12 mouse cellular contexts compared by ENCODE assay signal in the genomic region with DNA sequence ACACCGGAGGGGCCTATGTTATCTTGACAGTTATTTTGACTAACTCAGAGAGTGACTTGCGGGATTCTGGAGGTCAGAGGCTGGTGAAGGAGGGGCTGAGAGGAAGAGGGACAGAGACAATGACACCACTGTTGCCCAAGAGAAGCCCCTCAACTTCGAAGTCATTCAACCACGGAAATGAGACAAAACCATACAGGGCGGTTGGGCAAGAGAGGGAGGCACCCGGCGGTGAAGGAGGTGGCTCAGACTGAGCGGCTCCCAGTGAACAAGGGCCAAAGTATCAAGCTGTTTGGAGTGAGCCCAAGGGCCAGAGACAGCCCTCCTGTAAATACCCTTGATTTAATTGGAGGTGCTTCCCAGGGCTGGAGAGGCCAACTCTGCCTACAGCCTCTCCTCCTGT. TPM values are rescaled to one million over a fixed set of nuclear protein-coding genes. Genes with fewer than 3 reads are reported as not detected.
DNase-seq lines count a peak whose midpoint lies in the region; ATAC-seq and TF ChIP-seq lines count a peak whose summit lies in the region.
"Had no signal": no experiment of that assay in that cellular context is flagged by ENCODE, and none has a peak within 500 bp of the region (broad histone marks: within the 10 kb centered on the region; RNA-seq: fewer than 3 reads in every experiment).

No protein-coding gene starts in this region.

- no peak overlapping the region for H3K4me2 ChIP-seq in intestine, embryonic 16.5 days (ENCODE audit: low read depth, low read length)
- H3K4me2 ChIP-seq in liver, embryonic 12.5 days, result no peak overlapping the region
- H3K4me2 ChIP-seq: midbrain, embryonic 13.5 days had no signal

- H3K27ac ChIP-seq in intestine, embryonic 16.5 days (ENCODE audit: low read length), result peak overlapping the region; percentile 84
- peak overlapping the region; percentile 54 for H3K27ac ChIP-seq in liver, embryonic 12.5 days
- no peak overlapping the region for H3K27ac ChIP-seq in gastrocnemius, adult 2 months
- H3K27ac ChIP-seq: midbrain, embryonic 13.5 days had no signal

- TF ChIP-seq CTCF in gastrocnemius, adult 2 months (IDR thresholded peaks at IDR 0.05), result no peak

- H3K9me3 ChIP-seq in intestine, embryonic 16.5 days (ENCODE audit: control insufficient read depth, low read length), result no peaks in the 10 kb centered on the region
- H3K9me3 ChIP-seq in liver, embryonic 12.5 days (replicated peaks), result no peaks in the 10 kb centered on the region
- H3K9me3 ChIP-seq: midbrain, embryonic 13.5 days had no signal

- H3K4me3 ChIP-seq in intestine, embryonic 16.5 days (ENCODE audit: low read length), result no peak overlapping the region
- no peak overlapping the region for H3K4me3 ChIP-seq in liver, embryonic 12.5 days
- H3K4me3 ChIP-seq in gastrocnemius, adult 2 months, result no peak overlapping the region
- H3K4me3 ChIP-seq: midbrain, embryonic 13.5 days had no signal

- H3K36me3 ChIP-seq in intestine, embryonic 16.5 days (ENCODE audit: control insufficient read depth, insufficient read depth, low read length), result no peaks in the 10 kb centered on the region
- H3K36me3 ChIP-seq in liver, embryonic 12.5 days, result no peaks in the 10 kb centered on the region
- H3K36me3 ChIP-seq: midbrain, embryonic 13.5 days had no signal

- peak; percentile 28 for DNase-seq in adrenal gland, adult 2 months
- DNase-seq in adrenal gland, adult (ENCODE audit: inconsistent age in 2 of 2, low spot score in 1 of 2), result no peak
- no peak for DNase-seq in gastrocnemius, adult 2 months
- DNase-seq in gastrocnemius, postnatal 25 days, result no peak
- DNase-seq in layer of hippocampus, adult 9-10 months (ENCODE audit: low spot score), result no peak
- DNase-seq: cerebellum, postnatal 36 days; gastrocnemius, postnatal 10 days had no signal

- no peak overlapping the region for H3K9ac ChIP-seq in intestine, embryonic 16.5 days (ENCODE audit: low read depth, low read length)
- H3K9ac ChIP-seq in liver, embryonic 12.5 days, result no peak overlapping the region
- H3K9ac ChIP-seq: midbrain, embryonic 13.5 days had no signal

- WGBS in intestine, embryonic 16.5 days, result 45% methylated on average over 8 of the region's 8 CpGs
- 21% methylated on average over 8 of the region's 8 CpGs for WGBS in liver, embryonic 12.5 days (ENCODE audit: insufficient replicate concordance)

- no peaks in the 10 kb centered on the region for H3K27me3 ChIP-seq in intestine, embryonic 16.5 days (replicated peaks; ENCODE audit: control insufficient read depth, insufficient read depth, low read length)
- H3K27me3 ChIP-seq in liver, embryonic 12.5 days (replicated peaks), result no peaks in the 10 kb centered on the region

- peak; percentile 75 for ATAC-seq in intestine, embryonic 16.5 days
- peak; percentile 47 for ATAC-seq in liver, embryonic 12.5 days
- ATAC-seq in megakaryocyte progenitor cell, adult 5-6 weeks (replicated peaks; ENCODE audit: poor library complexity), result peak; percentile 90
- ATAC-seq: inflammation-experienced regulatory T-cells, adult 6 months; midbrain, embryonic 13.5 days had no signal

- intact Hi-C loops in gastrocnemius, adult 2 months (cut with DNase I), result no loop called here

- peaks cover 31% of the 10 kb centered on the region for H3K4me1 ChIP-seq in intestine, embryonic 16.5 days (ENCODE audit: control insufficient read depth, insufficient read depth, low read length)
- peaks cover 51% of the 10 kb centered on the region for H3K4me1 ChIP-seq in liver, embryonic 12.5 days

RNA-seq across cellular contexts. Expression of gene Myh9, which starts 13.3 kb away (rescaled TPM):
- total RNA-seq in adrenal gland, adult 2 months (2021), result 100 to 1,000 TPM; 280 to 306 TPM
- polyA plus RNA-seq in adrenal gland, adult 2 months (2012; rRNA removed), result 45.4 and 51.9 TPM in 2 replicates
- polyA plus RNA-seq in intestine, embryonic 16.5 days (2015; fragmentation: Nextera tagmentation; extraction: Ambion mirVana), result 39.1 and 43.8 TPM in 2 replicates
- polyA plus RNA-seq in liver, embryonic 12.5 days (2016; fragmentation: Nextera tagmentation; extraction: Ambion mirVana), result 32.5 and 34.2 TPM in 2 replicates
- 167 and 191 TPM in 2 replicates for total RNA-seq in megakaryocyte progenitor cell, adult 5-6 weeks (2015)
- total RNA-seq in megakaryocyte progenitor cell, adult 5-6 weeks (2017), result 238 and 338 TPM in 2 replicates
- total RNA-seq in gastrocnemius, adult 2 months (2021), result 10 to 100 TPM; 37.4 to 57.4 TPM
- total RNA-seq in gastrocnemius, postnatal 25 days (2021), result 10 to 100 TPM; 51.0 to 72.0 TPM
